Mouse (Mus musculus): ENCODE data around the gene Pik3r5. TPM values are rescaled to one million over a fixed set of nuclear protein-coding genes. Genes with fewer than 3 reads are reported as not detected.

Pik3r5 gene
- polyA plus RNA-seq, 1 experiment from 2014 or later: 0.83 TPM

DNA sequence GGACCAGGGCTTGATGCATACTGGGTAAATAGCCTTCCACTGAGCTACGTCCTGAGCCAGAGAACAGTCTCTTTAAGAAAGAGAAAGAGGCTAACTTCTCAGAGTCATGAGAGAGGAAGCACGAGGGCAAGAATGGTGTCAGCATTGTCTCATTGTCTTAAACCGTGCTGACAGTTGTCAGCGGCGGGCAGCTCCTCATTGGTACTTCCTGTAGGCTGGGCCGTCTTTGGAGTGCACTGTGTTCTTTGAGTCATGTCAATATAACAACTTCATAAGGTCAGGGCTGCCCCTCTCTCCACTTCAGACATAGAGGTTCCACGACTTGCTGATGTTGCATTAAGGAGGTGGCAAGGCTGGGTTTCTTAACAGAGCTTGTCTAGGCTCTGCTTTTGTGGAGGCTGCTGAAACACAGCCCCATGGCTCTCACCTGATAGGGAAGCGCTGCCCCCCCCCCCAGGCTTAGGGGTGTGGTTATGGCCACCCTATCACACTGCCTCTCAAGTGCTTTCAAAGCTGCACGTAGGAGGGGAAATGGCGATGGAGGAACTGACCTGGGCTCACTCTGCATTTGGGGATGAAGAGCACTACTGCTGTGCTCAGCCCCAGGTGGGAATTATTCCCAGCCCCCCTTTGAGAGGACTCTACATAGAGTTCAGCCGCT is 24.5 kb upstream of the Pik3r5 start:
- Histone ChIP-seq H3K4me1 (peaks cover 6% of the 10 kb centered on the region), H3K36me3 (replicated peaks) (no peaks in the 10 kb centered on the region), H3K27ac (no peak overlapping the region; the same call in 1 of the 2 replicates), H3K4me3 (no peak overlapping the region), H3K9me3 (no peaks in the 10 kb centered on the region), H3K27me3 (ENCODE audit: poor library complexity, severe bottlenecking) (peaks cover 64% of the 10 kb centered on the region)
- no peak for DNase-seq (ENCODE audit: extremely low spot score, low spot score)
- WGBS: 69% methylated on average over 11 of the region's 11 CpGs

DNA sequence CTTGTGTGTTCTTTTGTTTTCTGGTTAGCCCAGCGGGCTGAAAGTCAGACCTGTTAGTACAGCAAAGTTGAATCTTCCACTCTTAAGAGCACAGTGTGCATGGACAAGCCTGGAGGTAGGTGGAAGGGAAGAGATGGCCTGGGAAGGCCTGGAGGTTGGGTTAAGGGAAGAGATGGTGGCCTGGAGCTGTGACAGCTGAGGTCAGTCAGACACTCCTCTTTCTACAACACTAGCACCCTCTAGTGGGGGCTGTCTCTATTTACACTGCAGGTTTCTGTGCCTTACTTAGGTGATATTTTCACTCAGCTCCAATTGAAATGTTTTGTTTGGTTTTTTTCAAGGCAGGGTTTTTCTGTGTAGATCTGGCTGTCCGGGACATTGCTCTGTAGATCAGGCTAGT is 23.8 kb upstream of the Pik3r5 start:
- peak; percentile 65 for DNase-seq (ENCODE audit: extremely low spot score, low spot score)
- Histone ChIP-seq H3K4me3 (no peak overlapping the region), H3K36me3 (replicated peaks) (no peaks in the 10 kb centered on the region), H3K27ac (no peak overlapping the region; the same call in 1 of the 2 replicates), H3K4me1 (peaks cover 6% of the 10 kb centered on the region), H3K9me3 (no peaks in the 10 kb centered on the region), H3K27me3 (ENCODE audit: poor library complexity, severe bottlenecking) (peaks cover 57% of the 10 kb centered on the region)
- WGBS: 55% methylated on average over 2 of the region's 2 CpGs

DNA sequence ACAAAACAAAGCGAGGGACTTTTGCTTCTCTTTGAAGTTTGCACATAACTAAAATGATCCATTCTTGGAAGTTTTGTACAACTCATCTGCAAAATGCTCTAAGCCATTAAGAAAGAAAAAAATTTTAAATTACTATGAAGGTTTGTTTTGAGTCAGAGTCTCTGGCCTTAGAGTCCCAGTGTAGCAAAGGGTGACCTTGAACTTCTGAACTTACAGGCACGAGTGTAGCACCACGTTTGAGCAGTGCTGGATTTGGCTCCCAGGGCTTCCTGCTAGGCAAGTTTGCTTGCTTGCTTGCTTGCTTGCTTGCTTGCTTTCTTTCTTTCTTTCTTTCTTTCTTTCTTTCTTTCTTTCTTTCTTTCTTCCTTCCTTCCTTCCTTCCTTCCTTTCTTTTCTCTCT is 14.9 kb upstream of the Pik3r5 start:
- DNase-seq (ENCODE audit: extremely low spot score, low spot score): no peak

DNA sequence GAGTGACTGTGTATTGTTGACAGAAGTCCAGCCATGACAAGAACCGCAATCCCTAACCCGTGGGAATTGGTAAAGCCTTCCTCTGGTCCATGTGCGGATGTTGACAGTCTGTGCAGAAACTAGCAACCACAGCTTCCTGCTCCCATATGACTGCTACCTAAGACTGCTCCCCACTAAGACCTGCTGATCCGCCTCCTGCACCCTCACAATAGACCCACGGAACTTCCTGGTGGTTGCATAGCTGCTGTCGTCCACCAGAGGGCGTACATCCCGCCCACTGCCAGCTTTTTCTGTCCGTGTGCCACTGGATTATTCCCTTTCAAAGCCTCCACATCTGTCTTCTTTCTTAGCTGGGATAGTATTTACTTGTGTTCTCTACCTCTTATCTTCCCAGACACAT is 14.1 kb upstream of the Pik3r5 start:
- DNase-seq (ENCODE audit: extremely low spot score, low spot score): peak; percentile 38
- Histone ChIP-seq H3K4me3 (no peak overlapping the region), H3K27me3 (ENCODE audit: poor library complexity, severe bottlenecking) (peaks cover 6% of the 10 kb centered on the region), H3K36me3 (replicated peaks) (no peaks in the 10 kb centered on the region), H3K27ac (no peak overlapping the region), H3K9me3 (peaks cover 7% of the 10 kb centered on the region; the same call in 1 of the 2 replicates), H3K4me1 (no peaks in the 10 kb centered on the region)
- 54% methylated on average over 9 of the region's 9 CpGs for WGBS

More for the DNA sequence above, 14.9 kb upstream of the Pik3r5 start:
- Histone ChIP-seq H3K4me3 (no peak overlapping the region), H3K36me3 (replicated peaks) (no peaks in the 10 kb centered on the region), H3K9me3 (peaks cover 7% of the 10 kb centered on the region; the same call in 1 of the 2 replicates), H3K27ac (no peak overlapping the region), H3K27me3 (ENCODE audit: poor library complexity, severe bottlenecking) (peaks cover 6% of the 10 kb centered on the region), H3K4me1 (no peaks in the 10 kb centered on the region)
- WGBS: 66% methylated on average over 3 of the region's 3 CpGs

DNA sequence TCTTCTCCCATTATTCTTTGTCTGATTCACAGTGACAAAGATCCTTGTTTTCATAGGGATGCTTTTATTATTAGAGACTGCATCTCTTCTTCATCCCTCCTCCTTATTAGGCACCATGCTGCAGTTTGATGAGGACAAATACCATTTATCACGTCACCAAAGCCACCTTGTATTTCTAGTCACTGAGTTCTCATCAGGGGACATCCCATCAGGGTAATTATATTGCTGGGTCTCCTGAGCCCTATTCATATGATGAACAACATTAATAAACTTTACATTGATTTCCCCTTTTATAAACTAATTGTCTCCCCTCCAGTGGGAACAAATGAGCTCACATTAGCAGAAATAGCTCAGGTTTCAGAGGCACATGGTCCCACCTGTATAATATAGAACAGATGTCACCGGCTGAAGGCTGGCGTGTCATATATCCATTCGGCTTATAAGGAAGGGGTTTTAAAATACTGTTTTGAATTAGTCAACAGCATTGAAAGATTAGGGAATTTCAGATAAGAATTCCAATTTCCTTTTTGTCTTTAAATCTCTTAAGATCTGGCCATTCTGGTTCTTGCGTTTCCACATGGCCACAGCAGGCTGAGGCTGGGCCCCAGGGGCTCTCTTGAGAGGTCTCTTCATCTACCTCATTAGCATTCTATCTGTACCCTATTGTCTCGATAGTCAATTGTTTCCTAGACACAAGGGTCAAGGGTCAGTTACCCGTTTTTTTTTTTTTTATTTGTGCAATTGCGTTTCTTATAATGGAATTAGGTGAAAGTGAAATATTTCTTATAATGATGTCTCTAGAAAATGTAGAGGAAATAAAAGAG is 6.2 kb upstream of the Pik3r5 start:
- H3K27ac ChIP-seq: no peak overlapping the region
- H3K27me3 ChIP-seq (ENCODE audit: poor library complexity, severe bottlenecking): peaks cover 19% of the 10 kb centered on the region
- no peaks in the 10 kb centered on the region for H3K36me3 ChIP-seq (replicated peaks)
- no peak for DNase-seq (ENCODE audit: extremely low spot score, low spot score)
- no peaks in the 10 kb centered on the region for H3K9me3 ChIP-seq
- H3K4me1 ChIP-seq: peaks cover 22% of the 10 kb centered on the region
- H3K4me3 ChIP-seq: no peak overlapping the region
- WGBS: 35% methylated on average over 8 of the region's 8 CpGs

DNA sequence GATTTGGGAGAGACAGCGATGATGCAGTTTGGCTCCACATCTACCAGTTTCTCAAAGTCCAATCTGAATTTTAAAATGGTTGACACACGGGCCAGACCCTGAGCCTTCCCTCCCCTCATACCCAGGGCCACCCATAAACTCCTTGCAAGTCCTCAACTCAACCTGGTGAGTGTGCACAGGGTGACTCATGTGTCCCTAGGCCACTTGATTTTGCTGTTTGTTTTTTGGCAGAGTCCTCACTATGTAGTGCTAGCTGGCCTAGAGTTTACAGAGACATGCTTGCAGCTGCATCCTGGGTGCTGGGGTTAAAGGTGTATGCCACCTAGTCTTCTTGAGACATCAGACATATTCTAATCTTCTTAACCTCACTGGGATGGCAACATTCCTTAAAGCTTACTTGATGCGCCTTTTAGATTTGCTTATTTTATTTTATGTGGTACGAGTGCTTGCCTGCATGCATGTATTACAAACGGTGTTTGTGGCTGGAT is 4.8 kb upstream of the Pik3r5 start:
- Histone ChIP-seq H3K9me3 (no peaks in the 10 kb centered on the region), H3K36me3 (replicated peaks) (no peaks in the 10 kb centered on the region), H3K4me3 (no peak overlapping the region), H3K4me1 (peaks cover 29% of the 10 kb centered on the region), H3K27me3 (ENCODE audit: poor library complexity, severe bottlenecking) (peaks cover 31% of the 10 kb centered on the region), H3K27ac (peak overlapping the region; percentile 53; the same call in 1 of the 2 replicates)
- no peak for DNase-seq (ENCODE audit: extremely low spot score, low spot score)
- WGBS: 84% methylated on average over 5 of the region's 5 CpGs

DNA sequence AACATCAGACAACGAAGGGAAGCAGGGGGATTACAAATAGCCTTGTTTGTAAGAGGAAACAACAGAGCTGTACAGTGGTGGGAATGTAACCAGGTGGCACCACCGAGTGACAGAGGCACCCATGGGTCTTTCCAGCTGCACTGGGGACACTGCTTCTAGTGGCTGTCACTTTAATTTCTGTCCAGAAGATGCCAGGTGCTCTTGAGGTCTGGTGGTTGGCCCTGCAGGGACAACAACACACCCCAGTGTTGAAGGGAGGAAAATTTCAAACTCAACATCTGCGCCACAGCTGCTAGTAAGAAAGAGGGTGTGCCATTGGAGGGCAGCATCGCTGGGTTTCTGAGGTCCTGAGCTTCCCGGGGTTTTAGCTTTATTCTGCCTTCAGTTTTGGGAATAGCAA is 1.3 kb upstream of the Pik3r5 start:
- Histone ChIP-seq H3K27ac (no peak overlapping the region), H3K9me3 (no peaks in the 10 kb centered on the region), H3K27me3 (ENCODE audit: poor library complexity, severe bottlenecking) (peaks cover 43% of the 10 kb centered on the region), H3K4me3 (no peak overlapping the region), H3K36me3 (replicated peaks) (no peaks in the 10 kb centered on the region), H3K4me1 (peaks cover 32% of the 10 kb centered on the region)
- DNase-seq (ENCODE audit: extremely low spot score, low spot score): no peak
- WGBS: 73% methylated on average over 5 of the region's 5 CpGs

DNA sequence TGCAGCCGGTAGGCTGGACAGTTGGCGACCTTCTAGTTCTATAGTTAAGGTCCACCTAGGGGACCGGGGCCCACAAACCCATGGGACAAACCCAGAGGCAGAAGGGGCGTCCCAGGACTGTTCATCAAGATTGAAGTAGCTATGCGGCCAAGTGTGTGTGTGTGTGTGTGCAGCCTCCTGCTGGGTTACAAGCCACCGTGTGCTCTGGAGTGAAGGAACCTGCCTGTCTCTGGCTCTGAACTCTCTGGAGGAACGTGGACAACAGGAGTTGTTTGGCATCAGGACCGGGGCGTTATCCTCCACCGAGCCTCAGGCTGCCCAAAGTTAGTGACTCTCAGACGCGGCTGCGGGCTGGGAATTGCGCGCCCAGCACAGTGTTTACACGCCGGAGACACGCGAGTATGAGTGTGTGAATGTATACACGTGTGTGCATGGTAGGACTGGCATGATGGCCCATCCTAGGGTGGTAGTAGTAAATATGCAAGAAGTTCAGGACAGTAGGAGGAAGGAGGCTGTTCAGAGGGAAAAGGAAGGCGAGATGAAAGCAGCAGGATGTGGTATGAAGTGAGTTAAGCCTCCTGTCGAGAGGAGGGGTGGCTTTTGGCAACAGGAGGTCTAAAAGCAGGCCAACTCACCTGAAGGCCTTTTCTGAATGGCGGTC is 570 bp downstream of the Pik3r5 start:
- peaks cover 15% of the 10 kb centered on the region for H3K4me1 ChIP-seq
- no peaks in the 10 kb centered on the region for H3K36me3 ChIP-seq (replicated peaks)
- H3K27ac ChIP-seq: peak overlapping the region; percentile 78
- peak overlapping the region; percentile 64 for H3K4me3 ChIP-seq
- WGBS: 34% methylated on average over 23 of the region's 23 CpGs
- DNase-seq (ENCODE audit: extremely low spot score, low spot score): no peak
- no peaks in the 10 kb centered on the region for H3K9me3 ChIP-seq
- H3K27me3 ChIP-seq (ENCODE audit: poor library complexity, severe bottlenecking): peaks cover 43% of the 10 kb centered on the region

DNA sequence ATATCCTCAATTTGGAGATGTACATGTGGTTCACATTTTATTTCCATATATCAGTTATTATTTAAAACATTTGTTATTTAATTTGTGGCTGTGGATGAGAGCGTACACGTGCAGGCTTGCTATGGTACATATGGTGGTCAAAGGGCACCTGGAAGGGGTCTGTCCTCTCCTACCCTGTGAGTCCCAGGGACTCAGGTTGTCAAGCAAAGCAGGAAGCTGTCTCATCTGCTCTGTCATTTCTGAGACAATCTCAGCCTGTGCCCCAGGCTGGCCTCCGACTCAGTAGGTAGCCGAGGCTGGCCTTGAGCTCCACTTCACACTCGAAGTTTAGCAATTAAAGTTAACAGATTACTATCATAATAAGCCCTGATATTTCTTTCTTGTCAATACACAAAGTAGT is 1.6 kb downstream of the Pik3r5 start:
- Histone ChIP-seq H3K36me3 (replicated peaks) (no peaks in the 10 kb centered on the region), H3K27ac (no peak overlapping the region), H3K27me3 (ENCODE audit: poor library complexity, severe bottlenecking) (peaks cover 43% of the 10 kb centered on the region), H3K4me3 (no peak overlapping the region), H3K9me3 (no peaks in the 10 kb centered on the region), H3K4me1 (peaks cover 15% of the 10 kb centered on the region)
- WGBS: 89% methylated on average over 5 of the region's 5 CpGs
- no peak for DNase-seq (ENCODE audit: extremely low spot score, low spot score)

DNA sequence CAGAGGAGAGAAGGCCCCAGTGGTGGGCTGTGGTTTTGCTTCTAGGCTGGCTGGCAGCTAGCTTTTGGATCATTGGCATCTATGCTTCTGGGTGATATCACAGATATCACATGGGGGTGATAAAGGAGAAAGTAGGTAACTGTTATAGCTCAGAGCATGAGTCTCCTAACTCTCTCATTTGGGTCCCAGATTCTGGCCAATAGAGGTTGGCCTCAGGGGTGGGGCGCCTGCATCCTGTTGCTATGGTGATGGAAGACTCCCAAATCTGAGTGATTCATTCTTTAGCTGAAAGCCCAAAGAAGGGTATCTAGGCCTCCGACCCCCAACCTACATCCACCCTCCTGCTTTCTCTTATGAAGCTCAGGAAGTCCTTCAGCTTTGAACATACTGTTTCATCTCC is 2.8 kb downstream of the Pik3r5 start:
- 84% methylated on average over 2 of the region's 2 CpGs for WGBS
- DNase-seq (ENCODE audit: extremely low spot score, low spot score): no peak
- H3K36me3 ChIP-seq (replicated peaks): no peaks in the 10 kb centered on the region
- no peak overlapping the region for H3K4me3 ChIP-seq
- H3K9me3 ChIP-seq: no peaks in the 10 kb centered on the region
- no peak overlapping the region for H3K27ac ChIP-seq
- peaks cover 41% of the 10 kb centered on the region for H3K27me3 ChIP-seq (ENCODE audit: poor library complexity, severe bottlenecking)
- H3K4me1 ChIP-seq: peaks cover 15% of the 10 kb centered on the region

DNA sequence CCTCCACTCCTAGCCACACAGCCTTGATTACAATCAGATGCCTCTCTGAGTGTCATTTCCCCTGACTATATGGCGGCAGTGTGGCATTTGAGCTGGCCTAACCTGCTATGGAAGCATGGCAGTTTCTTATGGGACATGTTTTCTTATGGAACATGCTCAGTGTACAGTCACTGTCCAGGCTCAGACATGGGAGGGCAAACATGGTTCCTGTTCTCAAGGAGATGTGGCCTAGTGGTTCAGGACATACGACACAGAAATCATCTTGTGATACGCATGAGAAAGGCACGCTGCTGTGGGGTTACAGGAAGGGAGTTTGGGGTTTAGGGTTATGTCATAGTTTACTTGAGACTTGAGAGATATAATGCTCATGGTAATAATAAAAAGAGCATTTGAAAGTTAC is 3.7 kb downstream of the Pik3r5 start:
- H3K9me3 ChIP-seq: no peaks in the 10 kb centered on the region
- WGBS: 93% methylated on average over 4 of the region's 4 CpGs

DNA sequence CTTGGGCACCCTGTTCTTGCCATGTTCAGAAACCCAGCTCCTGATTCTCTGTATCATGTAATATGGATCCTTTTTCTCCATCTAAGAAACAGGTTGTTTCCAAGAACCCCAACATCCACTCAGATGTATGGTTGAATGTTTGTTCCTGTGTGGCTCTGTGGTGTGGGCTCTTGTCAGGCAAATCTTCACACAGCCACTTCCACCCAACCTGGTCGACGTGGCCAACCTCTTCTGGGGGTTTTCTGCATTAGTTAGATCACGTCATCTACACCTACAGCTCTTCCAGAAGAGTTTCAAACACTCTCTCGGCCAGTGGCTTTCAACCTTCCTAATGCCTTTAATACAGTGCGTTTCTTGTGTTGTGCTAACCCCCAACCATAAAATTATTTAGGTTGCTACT is 4.5 kb downstream of the Pik3r5 start:
- WGBS: 83% methylated on average over 5 of the region's 5 CpGs
- Histone ChIP-seq H3K36me3 (replicated peaks) (no peaks in the 10 kb centered on the region), H3K4me1 (peaks cover 15% of the 10 kb centered on the region), H3K4me3 (no peak overlapping the region), H3K27ac (no peak overlapping the region), H3K9me3 (no peaks in the 10 kb centered on the region), H3K27me3 (ENCODE audit: poor library complexity, severe bottlenecking) (peaks cover 25% of the 10 kb centered on the region)
- DNase-seq (ENCODE audit: extremely low spot score, low spot score): no peak

More for the DNA sequence above, 3.7 kb downstream of the Pik3r5 start:
- H3K36me3 ChIP-seq (replicated peaks): no peaks in the 10 kb centered on the region
- peaks cover 15% of the 10 kb centered on the region for H3K4me1 ChIP-seq
- H3K4me3 ChIP-seq: no peak overlapping the region
- no peak for DNase-seq (ENCODE audit: extremely low spot score, low spot score)
- peaks cover 32% of the 10 kb centered on the region for H3K27me3 ChIP-seq (ENCODE audit: poor library complexity, severe bottlenecking)
- no peak overlapping the region for H3K27ac ChIP-seq
